Mouse (Mus musculus): ENCODE data around the gene Gdf1. TPM values are rescaled to one million over a fixed set of nuclear protein-coding genes. Genes with fewer than 3 reads are reported as not detected.

The Gdf1 gene
- polyA plus RNA-seq, 1 experiment = 1.1 TPM

- 76% methylated on average over 53 of the region's 53 CpGs for WGBS
- H3K27ac ChIP-seq (ENCODE audit: insufficient read depth, low read depth, low read length) = no peak overlapping the region
- H3K4me1 ChIP-seq (ENCODE audit: control insufficient read depth, insufficient read depth, insufficient read length, low read length) = no peaks in the 10 kb centered on the region
- TF ChIP-seq POLR2A (IDR thresholded peaks at IDR 0.05; ENCODE audit: low read depth, low read length) (no peak), CTCF (IDR thresholded peaks at IDR 0.05; ENCODE audit: extremely low read depth, insufficient read length, insufficient replicate concordance, low read depth, low read length) (no peak)
- no peaks in the 10 kb centered on the region for H3K27me3 ChIP-seq (ENCODE audit: control insufficient read depth, insufficient read depth, low read length)
- H3K36me3 ChIP-seq (ENCODE audit: control insufficient read depth, insufficient read depth, low read length) = peaks cover 51% of the 10 kb centered on the region
- H3K4me3 ChIP-seq (ENCODE audit: low read depth, low read length) = no peak overlapping the region
Measured at GRCm38 (mm10) chr8:70330741-70331364, 1.2 kb downstream of the Gdf1 start.

DNA sequence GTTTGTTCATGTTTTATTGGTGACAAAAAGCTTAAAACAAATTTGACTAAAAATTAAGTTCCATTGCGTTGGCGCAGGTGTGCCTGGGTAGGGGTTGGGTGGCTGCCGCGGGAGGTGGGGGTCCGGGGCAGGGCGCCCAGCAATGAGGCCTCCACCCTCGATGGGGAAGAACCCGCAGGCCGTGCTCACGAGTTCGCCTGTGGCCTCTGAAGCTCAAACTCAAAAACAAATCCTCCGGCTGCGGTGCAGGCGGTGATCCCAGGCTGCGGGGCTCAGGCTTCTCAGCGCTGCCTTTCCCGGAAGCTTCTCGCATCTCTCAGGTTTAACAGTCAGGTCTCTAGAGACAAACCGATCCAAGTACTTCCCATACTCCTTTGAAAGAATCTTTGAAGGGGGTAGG lies 1.9 kb downstream of the Gdf1 start:
- WGBS = 95% methylated on average over 19 of the region's 19 CpGs
- peaks cover 57% of the 10 kb centered on the region for H3K36me3 ChIP-seq (ENCODE audit: control insufficient read depth, insufficient read depth, low read length)
- H3K4me3 ChIP-seq (ENCODE audit: low read depth, low read length) = no peak overlapping the region
- no peak overlapping the region for H3K27ac ChIP-seq (ENCODE audit: insufficient read depth, low read depth, low read length)
- TF ChIP-seq POLR2A (IDR thresholded peaks at IDR 0.05; ENCODE audit: low read depth, low read length) (no peak), CTCF (IDR thresholded peaks at IDR 0.05; ENCODE audit: extremely low read depth, insufficient read length, insufficient replicate concordance, low read depth, low read length) (no peak)
- H3K4me1 ChIP-seq (ENCODE audit: control insufficient read depth, insufficient read depth, insufficient read length, low read length) = no peaks in the 10 kb centered on the region
- no peaks in the 10 kb centered on the region for H3K27me3 ChIP-seq (ENCODE audit: control insufficient read depth, insufficient read depth, low read length)

GRCm38 (mm10) chr8:70332070-70332877 lies 2.7 kb downstream of the Gdf1 start:
- Histone ChIP-seq H3K4me3 (ENCODE audit: low read depth, low read length) (no peak overlapping the region), H3K27ac (ENCODE audit: insufficient read depth, low read depth, low read length) (no peak overlapping the region), H3K4me1 (ENCODE audit: control insufficient read depth, insufficient read depth, insufficient read length, low read length) (no peaks in the 10 kb centered on the region), H3K36me3 (ENCODE audit: control insufficient read depth, insufficient read depth, low read length) (peaks cover 64% of the 10 kb centered on the region), H3K27me3 (ENCODE audit: control insufficient read depth, insufficient read depth, low read length) (no peaks in the 10 kb centered on the region)
- peak; percentile 56 for TF ChIP-seq CTCF (IDR thresholded peaks at IDR 0.05; ENCODE audit: extremely low read depth, insufficient read length, insufficient replicate concordance, low read depth, low read length)
- TF ChIP-seq POLR2A (IDR thresholded peaks at IDR 0.05; ENCODE audit: low read depth, low read length) = no peak
- WGBS = 71% methylated on average over 40 of the region's 41 CpGs

GRCm38 (mm10) chr8:70332878-70333202 lies 3.2 kb downstream of the Gdf1 start:
- H3K27me3 ChIP-seq (ENCODE audit: control insufficient read depth, insufficient read depth, low read length) = no peaks in the 10 kb centered on the region
- WGBS = 96% methylated on average over 6 of the region's 6 CpGs
- H3K4me1 ChIP-seq (ENCODE audit: control insufficient read depth, insufficient read depth, insufficient read length, low read length) = no peaks in the 10 kb centered on the region
- H3K27ac ChIP-seq (ENCODE audit: insufficient read depth, low read depth, low read length) = no peak overlapping the region
- TF ChIP-seq CTCF (IDR thresholded peaks at IDR 0.05; ENCODE audit: extremely low read depth, insufficient read length, insufficient replicate concordance, low read depth, low read length) (no peak), POLR2A (IDR thresholded peaks at IDR 0.05; ENCODE audit: low read depth, low read length) (no peak)
- H3K4me3 ChIP-seq (ENCODE audit: low read depth, low read length) = no peak overlapping the region
- peaks cover 70% of the 10 kb centered on the region for H3K36me3 ChIP-seq (ENCODE audit: control insufficient read depth, insufficient read depth, low read length)

DNA sequence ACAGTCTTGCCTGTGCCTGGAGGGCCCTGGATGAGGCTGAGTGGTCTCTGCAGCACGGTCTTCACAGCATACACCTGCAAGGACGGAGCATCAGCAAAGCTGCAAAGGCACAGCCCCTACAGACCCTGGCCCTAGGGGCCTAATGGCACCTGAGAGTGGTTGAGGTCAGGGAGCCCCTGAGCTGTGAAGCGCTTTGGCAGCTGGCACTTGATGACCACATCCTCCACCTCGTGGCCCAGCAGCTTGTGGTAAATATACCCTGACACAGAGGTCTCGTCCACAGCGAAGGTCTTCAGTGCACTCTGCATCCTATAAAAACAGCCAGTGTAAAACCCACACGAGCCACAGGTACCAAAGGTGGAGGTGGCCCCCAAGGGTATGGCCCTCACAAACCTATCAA lies 9.3 kb downstream of the Gdf1 start:
- Histone ChIP-seq H3K27me3 (ENCODE audit: control insufficient read depth, insufficient read depth, low read length) (no peaks in the 10 kb centered on the region), H3K36me3 (ENCODE audit: control insufficient read depth, insufficient read depth, low read length) (peaks cover 92% of the 10 kb centered on the region), H3K4me3 (ENCODE audit: low read depth, low read length) (no peak overlapping the region), H3K4me1 (ENCODE audit: control insufficient read depth, insufficient read depth, insufficient read length, low read length) (no peaks in the 10 kb centered on the region), H3K27ac (ENCODE audit: insufficient read depth, low read depth, low read length) (no peak overlapping the region)
- TF ChIP-seq CTCF (IDR thresholded peaks at IDR 0.05; ENCODE audit: extremely low read depth, insufficient read length, insufficient replicate concordance, low read depth, low read length) (no peak), POLR2A (IDR thresholded peaks at IDR 0.05; ENCODE audit: low read depth, low read length) (no peak)
- 85% methylated on average over 7 of the region's 7 CpGs for WGBS

- Histone ChIP-seq H3K4me1 (ENCODE audit: control insufficient read depth, insufficient read depth, insufficient read length, low read length) (no peaks in the 10 kb centered on the region), H3K27me3 (ENCODE audit: control insufficient read depth, insufficient read depth, low read length) (no peaks in the 10 kb centered on the region), H3K4me3 (ENCODE audit: low read depth, low read length) (no peak overlapping the region), H3K27ac (ENCODE audit: insufficient read depth, low read depth, low read length) (no peak overlapping the region), H3K36me3 (ENCODE audit: control insufficient read depth, insufficient read depth, low read length) (peaks cover 78% of the 10 kb centered on the region)
- TF ChIP-seq POLR2A (IDR thresholded peaks at IDR 0.05; ENCODE audit: low read depth, low read length) (no peak), CTCF (IDR thresholded peaks at IDR 0.05; ENCODE audit: extremely low read depth, insufficient read length, insufficient replicate concordance, low read depth, low read length) (no peak)
- WGBS = 87% methylated on average over 7 of the region's 7 CpGs
Measured at GRCm38 (mm10) chr8:70340659-70341058, 11.0 kb downstream of the Gdf1 start.

GRCm38 (mm10) chr8:70342007-70342406 lies 12.4 kb downstream of the Gdf1 start:
- WGBS = 82% methylated on average over 14 of the region's 14 CpGs
- TF ChIP-seq POLR2A (IDR thresholded peaks at IDR 0.05; ENCODE audit: low read depth, low read length) (no peak), CTCF (IDR thresholded peaks at IDR 0.05; ENCODE audit: extremely low read depth, insufficient read length, insufficient replicate concordance, low read depth, low read length) (no peak)
- Histone ChIP-seq H3K27me3 (ENCODE audit: control insufficient read depth, insufficient read depth, low read length) (no peaks in the 10 kb centered on the region), H3K27ac (ENCODE audit: insufficient read depth, low read depth, low read length) (no peak overlapping the region), H3K4me1 (ENCODE audit: control insufficient read depth, insufficient read depth, insufficient read length, low read length) (no peaks in the 10 kb centered on the region), H3K4me3 (ENCODE audit: low read depth, low read length) (no peak overlapping the region), H3K36me3 (ENCODE audit: control insufficient read depth, insufficient read depth, low read length) (peaks cover 65% of the 10 kb centered on the region)
